In the genomic region with DNA sequence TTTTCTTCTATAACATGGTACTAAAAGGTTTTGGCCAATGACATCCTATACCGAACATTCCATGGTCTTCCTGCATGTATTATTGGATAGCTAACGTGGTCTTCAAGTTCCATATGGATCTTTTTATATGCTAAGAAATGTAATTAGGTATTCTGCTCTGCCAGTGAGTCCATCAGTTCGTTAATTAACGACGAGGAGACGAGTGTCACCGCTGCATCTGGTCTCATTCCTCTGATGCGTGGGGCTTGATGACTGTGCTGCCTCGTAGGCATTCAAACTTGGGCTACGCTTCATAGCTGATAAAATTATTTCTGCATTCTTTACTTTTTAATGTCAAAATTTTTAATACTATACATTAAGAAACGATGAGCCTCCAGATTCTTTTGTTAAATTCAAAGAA, we compare ENCODE assay signal across 17 mouse cellular contexts.
DNase-seq lines count a peak whose midpoint lies in the region; ATAC-seq lines count a peak whose summit lies in the region.
"Had no signal": no experiment of that assay in that cellular context is flagged by ENCODE, and none has a peak within 500 bp of the region (broad histone marks: within the 10 kb centered on the region; RNA-seq: fewer than 3 reads in every experiment).

No protein-coding gene starts in this region.

- peak; percentile 63 for DNase-seq in forebrain, embryonic 14.5 days (ENCODE audit: low spot score)
- DNase-seq in testis, postnatal 10 days (ENCODE audit: low spot score), result no peak
- DNase-seq: adrenal gland, adult 2 months; adrenal gland, postnatal 10 days; adrenal gland, postnatal 25 days; cerebellum, adult 11-12 months; cerebellum, adult 2 months; cerebellum, adult 9-10 months; cerebellum, postnatal 10 days; cerebellum, postnatal 25 days had no signal

- no peaks in the 10 kb centered on the region for H3K9me3 ChIP-seq in forebrain, embryonic 12.5 days
- no peaks in the 10 kb centered on the region for H3K9me3 ChIP-seq in forebrain, embryonic 16.5 days (ENCODE audit: control insufficient read depth, low read length)
- no peaks in the 10 kb centered on the region for H3K9me3 ChIP-seq in forebrain, embryonic 14.5 days (replicated peaks; ENCODE audit: control insufficient read depth, low read length)
- H3K9me3 ChIP-seq in forebrain, embryonic 15.5 days, result no peaks in the 10 kb centered on the region
- H3K9me3 ChIP-seq in midbrain, embryonic 15.5 days, result no peaks in the 10 kb centered on the region
- H3K9me3 ChIP-seq in midbrain, embryonic 13.5 days, result no peaks in the 10 kb centered on the region
- H3K9me3 ChIP-seq: embryonic facial prominence, embryonic 10.5 days had no signal

- WGBS in forebrain, embryonic 12.5 days, result 61% methylated on average over 11 of the region's 11 CpGs
- 45% methylated on average over 11 of the region's 11 CpGs for WGBS in forebrain, embryonic 16.5 days
- 41% methylated on average over 11 of the region's 11 CpGs for WGBS in forebrain, embryonic 14.5 days
- WGBS in forebrain, embryonic 15.5 days, result 36% methylated on average over 11 of the region's 11 CpGs
- WGBS in midbrain, embryonic 15.5 days, result 69% methylated on average over 11 of the region's 11 CpGs
- 78% methylated on average over 11 of the region's 11 CpGs for WGBS in midbrain, embryonic 13.5 days

- H3K27me3 ChIP-seq in forebrain, embryonic 12.5 days, result no peaks in the 10 kb centered on the region
- no peaks in the 10 kb centered on the region for H3K27me3 ChIP-seq in forebrain, embryonic 16.5 days (replicated peaks; ENCODE audit: control insufficient read depth, insufficient read depth, low read length)
- H3K27me3 ChIP-seq in forebrain, embryonic 14.5 days (replicated peaks; ENCODE audit: control insufficient read depth, insufficient read depth, low read length), result no peaks in the 10 kb centered on the region
- H3K27me3 ChIP-seq in forebrain, embryonic 15.5 days, result no peaks in the 10 kb centered on the region
- H3K27me3 ChIP-seq in midbrain, embryonic 15.5 days (replicated peaks), result no peaks in the 10 kb centered on the region
- H3K27me3 ChIP-seq in midbrain, embryonic 13.5 days, result no peaks in the 10 kb centered on the region
- H3K27me3 ChIP-seq: embryonic facial prominence, embryonic 12.5 days had no signal

- H3K4me1 ChIP-seq in forebrain, embryonic 12.5 days, result no peaks in the 10 kb centered on the region
- no peaks in the 10 kb centered on the region for H3K4me1 ChIP-seq in forebrain, embryonic 16.5 days (replicated peaks; ENCODE audit: control insufficient read depth, insufficient read depth, low read length)
- H3K4me1 ChIP-seq in forebrain, embryonic 14.5 days (ENCODE audit: control insufficient read depth, insufficient read depth, low read length), result no peaks in the 10 kb centered on the region
- H3K4me1 ChIP-seq in forebrain, embryonic 15.5 days, result no peaks in the 10 kb centered on the region
- no peaks in the 10 kb centered on the region for H3K4me1 ChIP-seq in midbrain, embryonic 15.5 days
- H3K4me1 ChIP-seq in midbrain, embryonic 13.5 days (replicated peaks), result no peaks in the 10 kb centered on the region
- H3K4me1 ChIP-seq: embryonic facial prominence, embryonic 10.5 days; embryonic facial prominence, embryonic 12.5 days had no signal

- ATAC-seq in forebrain, embryonic 12.5 days (ENCODE audit: low FRiP score), result peak; percentile 45; the same call in 1 of the 2 replicates
- no peak for ATAC-seq in forebrain, embryonic 16.5 days
- ATAC-seq in forebrain, embryonic 14.5 days, result peak; percentile 75
- ATAC-seq in forebrain, embryonic 15.5 days (replicated peaks), result no peak
- no peak for ATAC-seq in midbrain, embryonic 15.5 days (replicated peaks)
- ATAC-seq in midbrain, embryonic 13.5 days, result no peak

- H3K4me2 ChIP-seq in forebrain, embryonic 12.5 days, result no peak overlapping the region
- H3K4me2 ChIP-seq in forebrain, embryonic 16.5 days (ENCODE audit: low read length), result no peak overlapping the region
- H3K4me2 ChIP-seq in forebrain, embryonic 14.5 days (ENCODE audit: low read length), result no peak overlapping the region
- no peak overlapping the region for H3K4me2 ChIP-seq in forebrain, embryonic 15.5 days (replicated peaks)
- no peak overlapping the region for H3K4me2 ChIP-seq in midbrain, embryonic 15.5 days
- H3K4me2 ChIP-seq in midbrain, embryonic 13.5 days (replicated peaks), result no peak overlapping the region
- H3K4me2 ChIP-seq: embryonic facial prominence, embryonic 12.5 days had no signal

- H3K9ac ChIP-seq in forebrain, embryonic 12.5 days, result no peak overlapping the region
- no peak overlapping the region for H3K9ac ChIP-seq in forebrain, embryonic 16.5 days (replicated peaks; ENCODE audit: low read depth, low read length)
- no peak overlapping the region for H3K9ac ChIP-seq in forebrain, embryonic 14.5 days (ENCODE audit: low read length)
- H3K9ac ChIP-seq in forebrain, embryonic 15.5 days (replicated peaks), result no peak overlapping the region
- no peak overlapping the region for H3K9ac ChIP-seq in midbrain, embryonic 15.5 days
- H3K9ac ChIP-seq in midbrain, embryonic 13.5 days (replicated peaks), result no peak overlapping the region
- H3K9ac ChIP-seq: embryonic facial prominence, embryonic 12.5 days had no signal

- no peak overlapping the region for H3K4me3 ChIP-seq in forebrain, embryonic 12.5 days (replicated peaks)
- no peak overlapping the region for H3K4me3 ChIP-seq in forebrain, embryonic 16.5 days (replicated peaks; ENCODE audit: low read length)
- H3K4me3 ChIP-seq in forebrain, embryonic 14.5 days (ENCODE audit: low read depth, low read length), result no peak overlapping the region
- H3K4me3 ChIP-seq in forebrain, embryonic 15.5 days, result no peak overlapping the region
- no peak overlapping the region for H3K4me3 ChIP-seq in midbrain, embryonic 15.5 days
- no peak overlapping the region for H3K4me3 ChIP-seq in midbrain, embryonic 13.5 days (replicated peaks)
- H3K4me3 ChIP-seq: embryonic facial prominence, embryonic 10.5 days; embryonic facial prominence, embryonic 12.5 days had no signal

- H3K36me3 ChIP-seq in forebrain, embryonic 12.5 days (replicated peaks), result no peaks in the 10 kb centered on the region
- H3K36me3 ChIP-seq in forebrain, embryonic 16.5 days (ENCODE audit: control insufficient read depth, insufficient read depth), result no peaks in the 10 kb centered on the region
- no peaks in the 10 kb centered on the region for H3K36me3 ChIP-seq in forebrain, embryonic 14.5 days (ENCODE audit: control insufficient read depth, insufficient read depth, low read length)
- no peaks in the 10 kb centered on the region for H3K36me3 ChIP-seq in forebrain, embryonic 15.5 days
- no peaks in the 10 kb centered on the region for H3K36me3 ChIP-seq in midbrain, embryonic 15.5 days (replicated peaks)
- no peaks in the 10 kb centered on the region for H3K36me3 ChIP-seq in midbrain, embryonic 13.5 days
- H3K36me3 ChIP-seq: embryonic facial prominence, embryonic 12.5 days had no signal

- no peak overlapping the region for H3K27ac ChIP-seq in forebrain, embryonic 12.5 days
- no peak overlapping the region for H3K27ac ChIP-seq in forebrain, embryonic 16.5 days (ENCODE audit: low read length)
- H3K27ac ChIP-seq in forebrain, embryonic 14.5 days (ENCODE audit: low read depth, low read length), result no peak overlapping the region
- no peak overlapping the region for H3K27ac ChIP-seq in forebrain, embryonic 15.5 days (replicated peaks)
- 0 out of 2 replicates have a peak overlapping the region, but pooled peaks have one; percentile 11 for H3K27ac ChIP-seq in midbrain, embryonic 15.5 days
- H3K27ac ChIP-seq in midbrain, embryonic 13.5 days, result no peak overlapping the region
- H3K27ac ChIP-seq: embryonic facial prominence, embryonic 10.5 days; embryonic facial prominence, embryonic 12.5 days had no signal

Comparison
In these comparisons a context has a peak if more than half of its experiments do, and no peak if none do; other contexts are left out.
1. ATAC-seq: peak in forebrain, embryonic 12.5 days (single experiment) and forebrain, embryonic 14.5 days (single experiment); none in forebrain, embryonic 16.5 days (single experiment), forebrain, embryonic 15.5 days (single experiment), midbrain, embryonic 15.5 days (single experiment) and midbrain, embryonic 13.5 days (single experiment).